Mouse (Mus musculus) megakaryocyte, adult 5-6 weeks (primary cell): ENCODE measurements around the gene Slain1. TPM values are rescaled to one million over a fixed set of nuclear protein-coding genes. Genes with fewer than 3 reads are reported as not detected.

ENCODE experiments used
- total RNA-seq, 2 experiments: library from RNA; stranded (forward) in 1 of 2; stranded (reverse) in 1 of 2; fragments of 153-499, 151-499 nt in 1 of 2; fragments of 221-1000, 200-1000 nt in 1 of 2; gene quantifications; 2 replicates each; pipeline versions ENCODE4 v1.2.3 to v1.2.4; 2015 to 2017

Slain1 gene
- total RNA-seq, 2 experiments from 2014 or later = 3.5 to 8.2 TPM

Other genes starting within 250 kb of the Slain1 start
- 0.51 and 0.73 TPM in 2 replicates for gene Scel, start 136.9 kb upstream of the Slain1 start, total RNA-seq (2015)
- gene Scel, start 136.9 kb upstream of the Slain1 start, total RNA-seq (2017) = 0.62 and 1.7 TPM in 2 replicates
- gene Ednrb, start 194.2 kb downstream of the Slain1 start, total RNA-seq (2015) = 3.1 and 4.8 TPM in 2 replicates
- 2.8 and 4.1 TPM in 2 replicates for gene Ednrb, start 194.2 kb downstream of the Slain1 start, total RNA-seq (2017)